Mouse (Mus musculus) brain, embryonic 14.5 days (tissue): ENCODE results near the gene Blvra. TPM values are rescaled to one million over a fixed set of nuclear protein-coding genes. Genes with fewer than 3 reads are reported as not detected.
"Not testable (repeated sequence)": the region's sequence is repeated elsewhere in the genome, so short reads cannot be mapped to it uniquely, and the experiment has no call there.

Experiments
- DNase-seq: peaks from one replicate; pipeline ENCODE4 v3.0.0-alpha.2; 2011; ENCODE audit warnings: low read depth
- CTCF ChIP-seq: fragments of 200-500 bp; IDR thresholded peaks from 2 replicates; pipeline ENCODE4 v1.5.1; 2012; ENCODE audit warnings: inconsistent platforms, mild to moderate bottlenecking, moderate library complexity, borderline replicate concordance; ENCODE audit not compliant: insufficient read depth, insufficient read length; ENCODE audit errors: extremely low read depth
- POLR2A ChIP-seq: fragments of 200-500 bp; IDR thresholded peaks from 2 replicates; pipeline ENCODE4 v1.6.1; 2012; ENCODE audit warnings: mild to moderate bottlenecking, inconsistent platforms, borderline replicate concordance; ENCODE audit not compliant: poor library complexity, insufficient read depth, insufficient read length, severe bottlenecking; ENCODE audit errors: extremely low read depth
- polyA plus RNA-seq: library from polyadenylated mRNA; depleted of rRNA; stranded (reverse); fragments of >200 nt; gene quantifications from 2 replicates; pipeline ENCODE4 v1.2.3, GENCODE M21; 2012; rRNA removed

The Blvra gene
- 11.7 and 12.7 TPM in 2 replicates for polyA plus RNA-seq

DNA sequence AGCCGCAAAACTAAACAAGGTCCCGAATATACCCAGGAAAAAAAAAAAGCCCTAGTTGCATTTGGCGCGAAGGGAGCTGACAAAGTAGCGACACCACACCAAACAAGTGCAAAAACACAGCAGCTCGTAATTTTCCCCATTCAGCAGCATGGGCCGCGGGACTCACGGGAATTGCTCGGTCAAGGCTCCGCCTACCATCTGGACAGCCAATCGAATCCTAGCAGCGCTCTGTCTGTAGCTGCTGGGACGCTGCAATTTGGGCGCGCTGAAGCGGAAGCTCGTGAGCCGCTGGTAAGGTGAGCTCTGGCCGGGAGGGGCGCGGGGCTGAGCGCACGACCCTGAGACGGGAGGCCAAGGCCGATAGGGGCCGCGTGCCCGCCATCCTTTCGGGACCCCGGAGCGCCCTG is at the start of gene Blvra:
Gene Blvra, plus strand, starts transcription at position 231 of the 407 bp plus-strand sequence.
- DNase-seq, result peak; percentile 97
- TF ChIP-seq CTCF, result 0 out of 2 replicates have a peak, but pooled peaks have one; percentile 8
- peak; percentile 57; the same call in 1 of the 2 replicates for TF ChIP-seq POLR2A

DNA sequence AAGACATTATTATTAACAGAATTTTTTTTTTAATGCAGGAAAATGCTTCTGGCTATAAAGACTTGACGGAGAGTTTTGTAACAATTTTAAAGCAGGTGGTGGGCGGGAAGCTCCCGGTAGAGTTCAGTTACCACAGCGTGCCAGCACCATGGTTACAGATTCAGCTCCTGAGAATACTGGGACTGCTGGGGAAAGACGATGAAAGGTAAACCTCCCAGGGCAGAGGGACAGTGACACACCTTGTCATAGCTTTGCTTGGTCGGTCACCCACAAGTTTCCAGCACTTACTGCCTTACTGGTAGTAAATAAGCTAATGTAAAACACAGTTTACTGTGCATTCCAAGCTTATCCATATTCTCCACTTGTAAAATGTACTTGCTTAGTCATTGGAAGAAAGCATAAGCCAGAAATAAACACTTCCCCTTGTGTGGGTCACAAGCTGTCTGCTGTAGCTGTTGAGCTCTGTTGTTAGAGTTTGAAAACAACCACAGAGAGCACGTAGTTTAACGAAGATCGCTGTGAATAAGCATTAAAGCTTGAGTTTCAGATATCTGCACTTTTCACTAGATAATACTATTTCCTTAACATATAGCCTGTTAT is 35.4 kb upstream of the Blvra start:
- TF ChIP-seq CTCF (no peak), POLR2A (no peak)

DNA sequence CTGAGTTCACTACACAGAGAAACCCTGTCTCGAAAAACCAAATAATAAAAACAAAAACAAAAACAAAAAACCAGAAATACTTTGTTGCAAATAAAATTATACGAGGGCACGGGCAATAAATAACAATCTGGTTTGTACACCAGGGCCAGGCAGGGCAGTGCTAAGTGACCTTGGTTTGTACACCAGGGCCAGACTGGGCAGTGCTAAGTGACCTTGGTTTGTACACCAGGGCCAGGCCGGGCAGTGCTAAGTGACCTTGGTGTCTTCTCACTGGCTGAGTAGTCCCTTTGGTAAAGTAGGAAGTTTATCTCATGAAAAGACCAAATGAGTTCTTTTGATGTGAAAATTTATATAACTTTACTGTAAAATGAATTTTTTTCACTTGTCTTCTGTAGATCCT is 33.2 kb upstream of the Blvra start:
- DNase-seq, result no peak
- TF ChIP-seq CTCF (no peak), POLR2A (no peak)

More for the DNA sequence above, 35.4 kb upstream of the Blvra start:
- DNase-seq, result no peak

DNA sequence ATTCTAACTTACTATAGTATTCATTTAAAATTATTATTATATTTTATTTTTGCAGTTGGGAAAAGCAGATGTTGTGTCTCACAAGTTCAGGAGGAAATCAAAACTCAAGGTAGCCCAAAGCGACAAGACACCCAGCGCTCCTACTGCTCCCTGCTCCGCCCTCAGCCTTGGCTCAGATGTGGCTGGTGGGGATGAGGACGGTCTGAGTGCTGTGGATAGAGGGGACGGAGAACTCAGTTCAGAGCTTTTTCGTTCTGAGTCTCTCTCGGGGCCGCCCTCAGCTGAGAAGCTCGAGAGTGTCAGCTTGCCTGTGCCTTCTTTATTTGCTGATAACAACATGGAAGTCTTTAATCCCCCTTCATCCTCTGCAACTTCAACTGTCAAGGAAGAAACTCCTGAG is 9.0 kb upstream of the Blvra start:
- TF ChIP-seq CTCF, result no peak
- TF ChIP-seq POLR2A, result no peak
- DNase-seq, result no peak

DNA sequence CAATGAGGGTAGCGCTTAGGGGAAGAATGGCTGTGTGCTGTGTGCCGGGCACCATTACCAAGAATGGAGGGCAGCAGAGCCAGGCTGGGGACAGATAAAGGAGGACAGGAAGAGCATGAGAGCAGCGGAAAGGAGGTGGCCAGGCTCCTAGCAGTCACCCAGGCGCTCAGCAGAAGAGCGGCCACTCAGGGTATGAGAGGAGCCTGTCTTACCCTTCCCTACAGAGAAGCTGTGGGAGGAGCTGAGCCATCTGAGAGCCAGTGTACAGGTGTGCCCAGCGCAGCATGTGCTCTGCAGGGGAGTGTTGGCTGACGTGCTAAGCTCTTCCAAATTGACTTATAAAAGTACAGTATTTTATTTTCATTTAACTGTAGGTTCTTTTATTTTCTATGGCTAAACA is 1.7 kb upstream of the Blvra start:
- TF ChIP-seq POLR2A (no peak), CTCF (no peak)
- no peak for DNase-seq

DNA sequence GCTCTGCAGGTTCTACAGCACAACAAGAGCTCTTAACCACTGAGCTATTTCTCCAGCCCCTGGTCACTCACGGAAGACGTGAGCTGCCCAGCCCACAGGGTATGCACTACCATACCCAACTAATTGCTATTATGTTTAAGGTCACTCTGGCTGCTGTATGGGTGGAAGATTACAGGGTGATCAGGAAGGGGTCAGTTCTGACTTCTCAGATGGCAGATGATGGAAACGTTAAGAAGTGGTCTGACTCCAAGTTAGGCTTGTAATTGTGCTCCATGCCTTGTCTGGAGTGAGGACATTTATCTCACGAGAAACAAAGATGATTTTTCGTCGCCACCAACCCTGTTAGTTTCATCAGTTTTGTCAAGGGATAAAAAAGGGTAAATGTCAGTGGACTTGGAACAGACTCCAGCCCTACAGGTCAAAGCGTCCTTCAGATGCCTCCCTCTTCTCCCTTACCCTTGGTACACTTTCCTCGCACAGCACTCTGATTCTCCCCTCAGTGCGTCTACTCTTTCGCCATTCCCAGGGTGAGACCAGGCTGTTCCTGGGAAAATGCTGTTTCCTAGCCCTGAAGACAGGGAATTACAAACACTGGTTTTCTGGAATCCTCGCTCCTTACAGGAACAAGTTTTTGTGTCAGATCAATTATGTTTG is 557 bp upstream of the Blvra start:
- TF ChIP-seq POLR2A (no peak), CTCF (no peak)

DNA sequence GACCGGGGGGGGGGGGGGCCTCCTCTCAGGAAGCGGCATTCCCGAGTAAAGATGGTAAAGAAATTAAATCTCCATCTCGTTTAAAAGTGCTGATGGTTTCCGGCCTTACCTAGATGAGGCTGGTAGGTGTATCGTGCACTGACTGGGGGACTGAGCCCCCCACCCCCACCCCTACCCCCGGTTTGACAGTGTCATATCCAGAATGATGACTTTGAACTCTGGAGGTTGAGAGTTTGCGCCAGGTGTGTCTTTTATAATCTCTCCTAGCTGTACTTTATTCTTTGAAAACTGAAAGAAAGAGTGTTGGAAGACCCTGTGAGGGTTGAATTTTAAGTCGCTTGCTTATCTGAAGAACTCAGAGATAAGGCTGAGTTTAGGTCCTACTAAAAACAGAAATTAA is 414 bp downstream of the Blvra start:
- DNase-seq, result peak; percentile 1
- TF ChIP-seq CTCF (no peak), POLR2A (no peak)

More for the DNA sequence above, 557 bp upstream of the Blvra start:
- DNase-seq, result no peak

DNA sequence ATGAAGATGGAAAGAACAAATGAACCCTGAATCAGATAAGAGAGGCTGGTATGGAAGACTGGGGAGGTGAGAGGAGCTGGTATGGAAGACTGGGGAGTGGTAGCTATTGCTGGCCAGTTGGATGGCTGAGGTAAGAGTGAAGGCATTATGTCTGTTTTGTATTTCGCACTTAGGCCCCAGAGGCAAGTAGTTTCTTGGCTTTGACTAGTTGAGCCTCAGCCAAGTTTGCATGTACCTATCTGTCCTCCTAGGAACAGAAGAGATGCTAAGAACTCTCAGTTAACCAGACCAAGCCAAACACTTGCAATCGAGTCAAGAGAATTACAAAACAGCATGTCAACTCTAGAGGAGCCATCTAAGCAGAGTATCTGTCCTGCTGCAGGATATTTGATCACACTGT is 3.7 kb downstream of the Blvra start:
- TF ChIP-seq POLR2A (no peak), CTCF (no peak)
- no peak for DNase-seq

DNA sequence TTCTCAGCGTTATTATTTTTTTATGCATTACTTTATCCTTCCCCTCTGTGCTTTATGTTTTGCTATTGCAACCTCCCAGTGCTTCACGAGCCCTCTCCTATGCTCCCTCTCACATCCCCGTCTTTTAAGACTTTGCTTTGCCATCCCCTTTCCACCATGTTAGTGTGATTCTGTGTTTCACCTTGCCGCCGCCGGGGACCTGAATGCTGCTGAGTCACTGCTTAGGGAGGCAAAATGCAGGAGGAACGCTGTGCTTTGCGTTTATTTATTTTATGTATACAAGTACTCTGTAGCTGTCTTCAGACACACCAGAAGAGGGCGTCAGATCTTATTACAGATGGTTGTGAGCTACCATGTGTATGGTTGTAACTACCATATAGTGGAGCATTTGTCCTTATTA is 7.1 kb downstream of the Blvra start:
- no peak for TF ChIP-seq CTCF
- TF ChIP-seq POLR2A, result no peak
- DNase-seq, result no peak

DNA sequence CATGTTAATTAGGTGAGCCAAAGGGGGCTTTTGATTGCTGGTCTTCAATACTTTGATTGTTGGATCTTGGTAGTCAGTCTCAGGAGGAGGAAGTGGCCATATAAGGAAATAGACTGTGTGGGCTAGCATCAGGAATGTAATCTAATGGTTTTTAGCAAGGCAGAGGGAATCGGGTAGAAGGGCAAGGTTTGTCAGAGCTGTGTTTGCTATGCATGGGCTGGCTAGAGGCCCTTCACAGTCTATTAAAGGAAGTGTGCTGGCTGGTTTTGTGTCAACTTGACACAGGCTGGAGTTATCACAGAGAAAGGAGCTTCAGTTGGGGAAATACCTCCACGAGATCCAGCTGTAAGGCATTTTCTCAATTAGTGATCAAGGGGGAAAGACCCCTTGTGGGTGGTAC is 8.6 kb downstream of the Blvra start:
- not testable (repeated sequence) for DNase-seq

DNA sequence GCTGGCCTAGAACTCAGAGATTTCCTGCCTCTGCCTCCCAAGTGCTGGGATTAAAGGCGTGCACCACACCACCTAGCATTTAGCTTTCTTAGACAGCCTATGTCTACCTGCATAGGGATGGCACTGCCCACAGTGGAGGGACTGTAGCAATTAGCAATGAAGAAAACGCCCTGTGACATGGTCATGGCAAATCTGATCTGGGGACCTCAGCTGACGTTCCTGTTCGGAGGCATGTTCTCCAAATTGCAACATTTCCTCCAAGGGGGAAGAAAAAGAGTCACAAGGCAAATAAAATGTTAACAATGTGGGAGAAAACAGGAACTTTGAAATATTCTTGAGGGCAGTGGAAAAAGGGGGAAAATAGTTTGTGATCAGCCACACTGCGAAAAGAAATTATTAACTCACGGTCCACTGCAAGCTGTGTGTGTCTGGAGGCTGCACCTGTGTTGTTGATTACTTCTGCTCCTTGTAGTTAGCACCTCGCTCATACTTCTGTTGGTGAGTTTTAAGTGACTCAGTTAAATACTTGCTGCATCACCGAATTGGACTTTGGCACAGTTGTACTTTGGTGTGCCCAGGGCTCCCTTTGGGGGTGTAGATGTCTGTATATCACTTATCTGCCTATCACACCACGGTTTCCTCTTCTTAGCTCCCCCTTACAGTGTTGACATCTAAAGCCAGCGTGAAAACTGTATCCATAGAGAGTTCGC is 9.6 kb downstream of the Blvra start:
- TF ChIP-seq CTCF (no peak), POLR2A (no peak)

DNA sequence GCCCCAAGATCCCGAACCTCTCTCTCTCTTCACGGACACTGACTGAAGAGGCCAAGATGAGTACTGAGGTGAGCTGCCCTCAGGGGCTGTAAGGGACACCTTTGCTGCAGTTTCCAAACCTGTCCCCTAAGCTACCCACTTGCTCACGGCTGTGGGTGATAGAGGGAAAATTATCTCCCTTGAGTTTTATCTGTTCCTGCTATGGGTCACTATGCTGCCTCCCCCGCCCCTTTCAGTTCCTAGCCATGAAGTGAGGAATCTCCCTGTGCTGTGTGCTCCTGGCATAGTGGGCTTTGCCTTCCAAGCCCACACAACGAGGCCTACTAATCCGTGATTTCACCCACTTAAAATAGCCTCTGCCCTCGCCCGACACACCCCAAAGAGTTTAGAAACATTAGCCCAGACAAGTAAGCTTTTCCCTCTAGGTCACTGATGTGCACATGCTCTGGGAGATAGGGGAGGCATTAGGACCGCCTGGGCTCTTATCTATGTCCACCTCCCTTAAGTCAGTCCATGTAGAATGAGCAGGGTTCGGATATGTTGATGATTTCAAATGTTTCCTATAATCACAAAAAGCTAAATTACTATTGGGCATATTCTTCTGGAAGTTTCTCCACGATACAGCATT is 10.2 kb downstream of the Blvra start:
- TF ChIP-seq POLR2A, result no peak
- no peak for TF ChIP-seq CTCF
- no peak for DNase-seq

More for the DNA sequence above, 9.6 kb downstream of the Blvra start:
- DNase-seq, result no peak

DNA sequence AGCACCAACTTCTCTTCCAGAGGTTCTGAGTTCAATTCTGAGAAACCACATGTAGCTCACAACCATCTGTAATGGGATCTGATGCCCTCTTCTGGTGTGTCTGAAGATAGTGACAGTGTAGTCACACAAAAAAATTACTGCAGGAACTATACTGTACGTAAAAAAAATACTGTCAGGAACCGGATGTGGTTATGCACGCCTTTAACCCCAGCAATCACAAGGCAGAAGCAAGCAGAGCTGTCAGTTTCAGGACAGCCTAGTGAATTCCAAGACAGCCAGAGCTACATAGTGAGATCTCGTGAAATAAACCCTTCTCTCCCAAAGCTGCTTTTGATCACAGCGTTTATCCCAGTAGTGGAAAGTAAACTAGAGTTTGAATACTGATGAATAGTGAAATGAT is 15.8 kb downstream of the Blvra start:
- no peak for DNase-seq
- TF ChIP-seq POLR2A (no peak), CTCF (no peak)

DNA sequence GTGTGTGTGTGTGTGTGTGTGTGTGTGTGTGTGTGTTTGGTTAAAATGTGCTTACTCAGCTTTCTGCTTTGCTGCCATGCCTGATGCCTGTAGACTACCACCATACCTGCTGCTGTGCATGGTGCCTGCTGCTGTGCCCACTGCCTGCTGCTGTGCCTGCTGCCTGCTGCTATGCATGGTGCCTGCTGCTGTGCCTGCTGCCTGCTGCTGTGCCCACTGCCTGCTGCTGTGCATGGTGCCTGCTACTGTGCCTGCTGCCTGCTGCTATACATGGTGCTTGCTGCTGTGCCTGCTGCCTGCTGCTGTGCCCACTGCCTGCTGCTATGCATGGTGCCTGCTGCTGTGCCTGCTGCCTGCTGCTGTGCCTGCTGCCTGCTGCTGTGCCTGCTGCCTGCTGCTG is 19.7 kb downstream of the Blvra start:
- DNase-seq, result not testable (repeated sequence)

DNA sequence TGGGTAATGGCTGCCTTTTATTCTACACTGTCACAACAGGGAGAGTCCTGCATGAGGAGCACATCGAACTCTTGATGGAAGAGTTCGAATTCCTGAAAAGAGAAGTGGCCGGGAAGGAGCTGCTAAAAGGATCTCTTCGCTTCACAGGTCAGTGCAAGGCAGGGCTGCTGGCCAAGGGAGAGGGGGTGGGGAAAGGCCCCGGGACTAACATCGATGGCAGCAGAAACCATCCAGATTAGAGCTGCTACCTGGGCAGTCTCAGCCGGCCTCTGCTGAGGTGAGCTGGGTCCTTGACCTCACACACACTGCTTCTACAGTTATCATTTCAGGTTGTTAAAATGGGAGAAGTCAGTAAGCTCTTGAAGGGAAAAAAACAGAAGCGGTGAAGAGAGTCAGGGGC is 21.5 kb downstream of the Blvra start:
- DNase-seq, result no peak
- TF ChIP-seq POLR2A (no peak), CTCF (no peak)
